Mouse (Mus musculus) thymus, postnatal 14 days (tissue): Measurements from ENCODE around the gene Lats2.

Experiments used
- DNase-seq: peaks from one replicate; pipeline ENCODE4 v3.0.0; 2021

The Lats2 gene

DNA sequence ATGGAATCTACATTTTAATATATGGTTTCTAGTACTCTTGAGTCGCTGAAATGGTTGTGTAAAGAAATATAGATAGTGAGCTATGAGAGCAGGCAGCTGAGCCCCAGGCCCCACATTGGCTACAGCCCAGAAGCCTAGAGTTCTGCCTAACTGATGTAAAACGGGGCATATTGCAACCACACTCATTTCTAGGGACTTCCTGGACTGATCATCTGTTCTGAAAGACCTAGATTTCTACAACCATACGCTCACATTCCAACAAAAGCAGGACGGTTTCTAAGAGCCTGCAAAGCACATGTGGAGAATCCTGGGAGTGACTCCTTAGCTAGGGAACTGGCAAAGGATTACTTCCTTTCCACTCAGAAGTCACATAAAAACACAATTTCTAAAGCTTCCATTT, 22.0 kb downstream of the Lats2 start:
- DNase-seq = no peak

- DNase-seq = no peak
Observed at GRCm38 (mm10) chr14:57732668-57733293, 25.4 kb downstream of the Lats2 start.

DNA sequence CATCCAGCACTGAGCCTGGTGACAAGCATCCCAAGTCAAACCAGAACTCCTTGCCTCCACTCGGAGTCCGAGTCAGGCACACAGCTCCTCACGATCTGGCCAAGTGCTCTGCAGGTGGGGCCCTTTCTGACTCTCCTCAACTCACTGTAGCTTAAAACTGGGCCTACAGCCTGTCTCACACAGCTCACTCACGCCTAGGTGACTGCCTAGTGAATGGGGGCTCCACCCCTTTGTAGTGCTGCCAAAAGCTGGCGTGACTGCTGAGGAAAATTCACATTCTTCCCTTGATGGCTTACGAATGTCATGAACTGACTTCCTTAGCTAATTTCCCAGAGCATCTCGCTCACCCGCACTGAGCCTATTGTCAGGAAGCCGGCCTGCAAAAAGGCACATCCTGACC, 27.7 kb downstream of the Lats2 start:
- peak; percentile 25 for DNase-seq

- peak; percentile 41 for DNase-seq
Observed at GRCm38 (mm10) chr14:57729975-57730499, 28.2 kb downstream of the Lats2 start.

- DNase-seq = peak; percentile 34
Observed at GRCm38 (mm10) chr14:57729364-57729763, 28.8 kb downstream of the Lats2 start.

DNA sequence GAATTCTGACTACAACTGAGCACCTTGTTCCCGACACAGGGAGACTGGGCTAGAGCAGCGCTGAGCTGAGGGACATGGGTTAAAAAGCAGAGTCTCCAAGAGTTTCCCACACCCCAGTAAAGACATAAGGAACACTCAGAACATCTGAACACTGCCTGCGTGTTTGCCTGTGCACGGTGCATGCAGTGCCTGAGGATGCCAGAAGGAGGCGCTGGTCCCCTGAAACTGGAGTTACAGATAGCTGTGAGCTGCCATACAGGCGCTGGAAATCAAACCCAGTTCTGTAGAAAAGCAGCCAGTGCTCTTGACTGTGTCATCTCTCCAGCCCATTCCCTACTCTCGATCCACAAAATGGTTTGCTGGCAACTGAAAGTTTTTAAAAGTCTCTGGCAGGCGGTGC, 32.0 kb downstream of the Lats2 start:
- DNase-seq = peak; percentile 18

DNA sequence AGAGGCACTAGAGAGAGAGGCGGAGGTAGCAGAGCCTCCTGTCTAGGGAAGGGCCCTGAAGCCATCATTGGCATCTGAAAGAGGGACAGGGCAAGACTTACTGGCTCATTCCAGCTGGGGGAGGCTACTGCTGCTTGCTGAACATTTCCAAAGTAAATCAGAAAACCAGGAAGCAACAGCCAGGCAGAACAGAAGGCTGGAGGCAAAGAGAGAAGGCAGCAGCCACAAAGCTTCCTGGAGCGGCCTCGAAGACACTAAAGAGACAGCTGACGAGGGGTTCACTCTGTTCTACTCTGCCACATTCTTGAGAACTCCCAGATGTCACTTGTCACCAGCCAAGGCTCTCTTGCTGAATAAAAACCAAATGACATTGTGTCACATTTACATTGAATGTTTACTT, 33.7 kb downstream of the Lats2 start:
- no peak for DNase-seq

DNA sequence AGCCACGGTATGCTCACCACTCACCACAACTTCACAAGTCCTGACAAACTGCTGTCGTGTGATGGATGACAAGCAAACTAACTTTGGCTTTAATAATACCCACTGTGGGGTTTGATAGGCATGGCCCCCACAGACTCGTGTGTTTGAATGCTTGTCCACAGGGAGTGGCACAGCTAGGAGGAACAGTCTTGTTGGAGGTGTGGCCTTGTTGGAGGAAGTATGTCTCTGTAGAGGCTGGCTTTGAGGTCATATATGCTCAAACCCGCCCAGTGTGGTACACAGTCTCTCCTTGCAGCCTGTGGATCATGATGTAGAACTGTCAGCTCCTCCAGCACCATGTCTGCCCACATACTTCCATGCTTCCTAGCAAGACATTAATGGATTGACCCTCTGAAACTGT, 39.9 kb downstream of the Lats2 start:
- no peak for DNase-seq

GRCm38 (mm10) chr14:57716601-57717245, 41.5 kb downstream of the Lats2 start:
- no peak for DNase-seq

DNA sequence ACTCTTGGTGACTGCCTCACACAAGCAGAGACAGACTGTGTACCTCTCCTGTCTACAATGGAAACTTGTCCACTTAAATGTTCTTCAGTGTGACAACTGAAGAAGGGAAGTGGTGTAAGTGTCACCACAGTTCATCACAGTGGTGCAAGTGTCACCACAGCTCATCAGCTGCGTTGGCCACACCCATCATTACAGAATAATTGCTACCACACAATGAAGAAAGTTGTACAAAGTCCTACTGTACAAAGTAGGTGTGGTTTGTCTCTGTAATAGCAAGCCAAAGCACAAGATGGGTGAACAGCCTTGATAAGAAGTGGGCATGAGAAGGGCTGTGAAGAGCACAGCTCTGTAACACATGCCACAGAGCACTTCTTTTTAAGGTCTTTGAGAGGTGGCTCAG, 45.3 kb downstream of the Lats2 start:
- no peak for DNase-seq

DNA sequence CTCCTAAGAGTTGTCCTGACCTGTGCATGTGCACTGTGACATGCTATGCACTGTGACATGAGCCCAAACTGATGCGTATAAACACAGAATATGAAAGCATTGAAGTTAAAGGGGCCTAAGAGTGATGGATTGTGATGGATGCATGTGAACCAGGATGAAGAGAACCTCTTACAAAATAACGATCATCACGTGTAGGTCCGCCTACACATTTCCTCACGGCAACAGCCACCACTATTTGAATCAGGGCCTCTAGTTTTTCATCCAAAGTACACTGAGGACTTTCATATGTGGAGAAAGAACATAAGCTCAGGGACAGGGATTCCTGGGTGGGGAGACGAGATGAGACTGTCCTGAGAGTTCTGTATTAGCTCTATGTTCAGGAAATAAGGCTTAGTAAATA, 47.1 kb downstream of the Lats2 start:
- no peak for DNase-seq

DNA sequence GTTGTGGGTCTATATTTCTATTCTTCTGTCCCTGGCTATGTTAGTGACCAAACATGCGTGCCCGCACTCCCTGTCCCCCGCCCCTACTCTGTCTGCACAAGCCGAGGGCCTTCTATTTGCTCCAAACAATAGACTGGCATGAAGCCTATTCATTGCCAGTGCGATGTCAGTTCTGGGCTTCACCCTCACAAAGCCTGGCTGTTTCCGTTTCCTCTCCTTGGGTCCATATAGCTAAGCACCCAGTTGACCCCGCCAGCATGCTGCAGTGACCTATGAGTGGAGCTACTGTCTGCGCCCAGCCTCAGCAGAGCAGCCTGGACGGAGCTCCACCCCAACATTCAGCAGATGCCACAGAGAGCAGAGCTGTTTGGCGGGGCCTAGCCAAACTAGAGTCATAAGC, 49.0 kb downstream of the Lats2 start:
- no peak for DNase-seq

- DNase-seq = no peak
Observed at GRCm38 (mm10) chr14:57708580-57708979, 49.6 kb downstream of the Lats2 start.

DNA sequence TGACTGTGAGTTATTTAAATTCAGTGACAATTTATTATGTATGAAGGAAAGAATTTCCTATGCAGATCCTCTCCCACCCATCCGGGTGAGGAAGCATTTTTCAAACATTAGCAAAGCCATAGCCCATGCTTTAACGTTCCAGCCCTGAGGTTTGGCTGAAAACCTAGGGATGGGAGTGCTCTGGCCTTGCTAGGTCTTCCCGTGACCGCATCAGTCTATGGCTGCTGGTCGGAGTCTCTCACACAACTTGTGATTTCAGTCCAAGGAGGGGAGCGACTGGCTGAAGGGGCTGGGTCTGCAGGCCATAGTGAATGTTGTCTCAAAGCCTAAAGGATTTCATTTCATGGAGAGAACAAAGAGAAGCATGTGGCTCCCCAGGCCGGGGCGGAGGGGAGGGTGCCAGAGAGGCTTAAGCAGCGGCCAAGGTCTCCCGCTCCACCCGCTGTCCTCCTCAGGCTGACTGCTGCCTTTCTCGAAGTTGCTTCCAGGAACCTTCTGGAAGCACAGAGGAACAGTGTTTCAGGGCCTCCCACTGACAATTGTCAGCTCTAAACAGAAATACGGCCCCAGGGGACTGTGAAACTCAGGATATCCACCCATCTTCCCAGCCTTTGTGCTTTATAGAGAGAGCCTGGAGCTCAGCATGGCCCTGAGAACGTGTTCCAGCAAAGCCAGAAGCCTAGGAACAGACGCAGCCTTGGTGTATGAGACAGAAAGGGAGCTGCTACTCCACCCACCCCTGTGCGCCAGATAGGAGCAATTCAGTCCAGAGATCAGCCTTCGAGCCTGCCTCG, 50.9 kb downstream of the Lats2 start:
- DNase-seq = no peak

DNA sequence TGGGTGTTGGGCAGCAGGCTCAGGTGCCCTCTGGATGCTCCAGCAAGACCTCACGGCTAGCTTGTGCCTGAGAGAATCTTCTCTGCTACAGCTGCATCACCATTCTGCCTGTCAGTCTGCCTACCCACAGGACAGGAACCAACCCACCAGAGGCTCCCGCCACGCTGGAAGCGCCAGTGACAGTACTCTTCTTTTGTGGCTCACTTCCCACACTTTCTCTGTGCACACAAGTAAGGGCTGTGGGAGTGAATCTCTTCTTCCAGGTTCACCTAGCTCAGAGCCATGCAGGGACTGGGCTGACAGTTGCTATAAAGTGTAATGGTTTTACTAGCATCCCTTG, 51.5 kb downstream of the Lats2 start:
- DNase-seq = no peak

DNA sequence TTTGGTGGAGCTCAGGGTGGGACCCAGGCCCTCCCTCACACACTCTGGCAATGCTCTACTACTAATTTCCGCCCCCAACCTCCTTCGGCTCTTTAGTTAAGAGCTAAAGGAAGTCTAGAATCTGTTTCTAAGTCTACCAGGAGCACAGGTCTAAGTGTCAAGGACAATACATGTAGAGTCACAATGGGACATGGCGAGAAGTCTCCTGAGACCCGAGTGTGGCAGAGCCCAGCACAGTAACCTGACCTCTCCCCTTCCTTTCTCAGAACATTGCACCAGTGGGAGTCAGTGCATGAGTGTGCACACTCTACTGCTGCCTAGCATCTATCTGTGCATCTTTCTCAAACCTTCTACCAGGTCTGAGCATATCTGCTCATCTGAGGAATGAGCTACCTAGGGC, 52.4 kb downstream of the Lats2 start:
- DNase-seq = no peak

DNA sequence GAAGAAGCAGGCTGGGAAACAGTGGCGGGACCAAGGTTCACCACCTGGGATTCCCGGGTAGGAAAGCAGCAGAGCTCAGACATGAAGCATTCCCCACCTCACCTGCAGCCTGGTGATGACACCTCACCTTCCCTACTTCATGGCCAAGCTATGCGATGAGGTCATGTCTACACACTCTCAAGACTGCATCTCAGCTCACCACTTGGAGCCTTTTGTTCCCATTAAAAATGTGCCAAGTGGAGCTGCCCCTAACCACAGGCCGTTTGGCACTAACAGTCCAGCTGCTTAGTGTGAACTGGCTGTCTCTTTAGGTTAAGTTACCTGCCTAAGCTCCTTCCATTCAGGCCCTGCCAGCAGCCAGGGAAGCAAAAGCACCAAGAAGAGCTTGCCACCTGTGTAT, 53.1 kb downstream of the Lats2 start:
- no peak for DNase-seq

DNA sequence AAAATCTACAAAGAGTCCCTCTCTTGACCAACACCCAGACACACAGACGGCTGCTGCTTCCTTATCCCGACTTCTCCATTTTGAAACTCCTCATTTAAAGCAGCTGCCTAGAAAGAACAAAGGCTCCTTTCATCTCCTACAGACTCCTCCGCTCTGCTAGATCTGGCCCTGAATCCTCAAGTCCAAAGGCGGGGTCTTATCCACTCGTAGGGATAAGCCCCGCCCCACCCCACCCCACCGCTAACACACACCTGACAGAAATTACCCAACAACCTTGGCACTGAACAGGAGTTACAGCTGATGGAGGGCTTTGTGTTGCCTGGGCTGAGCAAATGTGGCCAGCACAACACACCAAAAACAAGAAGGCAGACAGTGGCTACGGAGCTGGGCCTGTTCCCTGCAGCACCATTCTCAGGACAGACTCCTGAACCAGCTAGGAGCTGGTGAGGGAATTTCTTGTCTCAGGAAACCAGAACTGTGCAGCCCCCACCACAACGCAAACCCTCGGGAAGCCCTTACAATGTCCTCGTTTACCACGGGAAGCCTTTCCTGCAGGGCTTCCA, 56.2 kb downstream of the Lats2 start:
- no peak for DNase-seq

- DNase-seq = no peak
Observed at GRCm38 (mm10) chr14:57699461-57699970, 58.7 kb downstream of the Lats2 start.

DNA sequence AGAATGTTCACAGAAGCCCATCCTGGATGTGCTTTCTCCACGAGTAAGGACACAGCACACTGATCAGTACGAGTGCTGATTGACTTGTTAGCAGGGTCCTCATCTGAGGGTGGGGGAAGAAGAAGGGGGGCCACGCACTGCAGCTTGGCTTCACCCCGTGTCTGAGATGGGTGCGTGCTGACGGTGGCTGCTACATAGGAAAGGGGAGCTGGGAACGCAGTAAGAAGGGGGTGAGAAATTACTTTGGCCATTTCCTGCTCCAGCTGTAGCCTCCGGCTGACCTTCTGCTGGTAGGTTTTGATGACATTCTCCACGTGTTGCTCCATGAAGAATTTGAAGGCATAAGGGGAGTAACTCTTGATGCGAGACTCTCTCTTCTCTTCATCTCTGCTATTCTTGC, 59.2 kb downstream of the Lats2 start:
- DNase-seq = no peak

DNA sequence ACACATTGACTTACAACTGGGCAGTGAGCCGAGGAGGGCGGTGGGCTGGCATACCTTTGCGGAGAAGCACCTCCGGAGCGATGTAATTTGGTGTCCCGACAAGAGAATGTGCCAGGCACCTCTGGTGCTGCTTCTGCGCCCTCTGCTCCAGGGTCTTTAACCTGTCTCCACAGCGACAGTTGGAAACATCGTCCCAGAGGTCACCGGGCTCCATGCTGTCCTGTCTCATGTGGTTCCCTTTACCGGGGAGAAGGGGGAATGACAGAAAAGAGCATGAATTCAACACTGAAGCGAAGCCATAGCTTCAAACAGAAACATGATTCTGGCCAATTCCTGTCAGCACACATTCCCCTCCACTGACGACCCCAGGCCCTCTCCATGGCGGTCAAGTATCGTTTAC, 62.1 kb downstream of the Lats2 start:
- no peak for DNase-seq

- no peak for DNase-seq
Observed at GRCm38 (mm10) chr14:57695550-57695949, 62.6 kb downstream of the Lats2 start.

- DNase-seq = no peak
Observed at GRCm38 (mm10) chr14:57694246-57694645, 63.9 kb downstream of the Lats2 start.
